Mouse (Mus musculus) hindbrain, embryonic 13.5 days (tissue): Measurements from ENCODE around the gene Saysd1. TPM values are rescaled to one million over a fixed set of nuclear protein-coding genes. Genes with fewer than 3 reads are reported as not detected.

ENCODE experiments used
- ATAC-seq: fragments of 200-750 bp; cut with Nextera tagmentation; 2 replicates; pipeline ENCODE4 v1.8.0; 2017; ENCODE audit warnings: moderate TSS enrichment; ENCODE audit not compliant: low FRiP score
- H3K27ac ChIP-seq: fragments of 300-500 bp; sonication (generic); 2 replicates; pipeline ENCODE4 v1.5.1; 2015; ENCODE audit warnings: inconsistent platforms, mild to moderate bottlenecking, moderate library complexity
- H3K27me3 ChIP-seq: fragments of 300-500 bp; sonication (generic); 2 replicates; pipeline ENCODE4 v1.6.1; 2015; ENCODE audit warnings: mild to moderate bottlenecking, inconsistent platforms
- H3K36me3 ChIP-seq: fragments of 300-500 bp; sonication (generic); 2 replicates; pipeline ENCODE4 v1.6.1; 2015; ENCODE audit warnings: mild to moderate bottlenecking, inconsistent platforms
- H3K4me1 ChIP-seq: fragments of 300-500 bp; sonication (generic); replicated peaks from 2 replicates; pipeline ENCODE4 v1.6.1; 2015; ENCODE audit warnings: inconsistent platforms
- H3K4me2 ChIP-seq: fragments of 300-500 bp; sonication (generic); 2 replicates; pipeline ENCODE4 v1.6.1; 2015; ENCODE audit warnings: inconsistent platforms, mild to moderate bottlenecking, moderate library complexity
- H3K4me3 ChIP-seq: fragments of 300-500 bp; sonication (generic); 2 replicates; pipeline ENCODE4 v1.5.1; 2015; ENCODE audit warnings: mild to moderate bottlenecking, inconsistent platforms
- H3K9ac ChIP-seq: fragments of 300-500 bp; sonication (generic); 2 replicates; pipeline ENCODE4 v1.6.1; 2015; ENCODE audit warnings: mild to moderate bottlenecking, inconsistent platforms
- H3K9me3 ChIP-seq: fragments of 300-500 bp; sonication (generic); 2 replicates; pipeline ENCODE4 v1.6.1; 2016; ENCODE audit warnings: inconsistent platforms
- WGBS: fragments of 180-500 bp; shearing (Covaris S2); methylation state at CpG from one replicate; pipeline ENCODE4 v1.1.7; 2015; 5-methylcytosine and 5-hydroxymethylcytosine counted together
- polyA plus RNA-seq: library from polyadenylated mRNA; unstranded; fragments of >200 nt; fragmentation: Nextera tagmentation; extraction: Ambion mirVana; gene quantifications from 2 replicates; pipeline ENCODE4 v1.2.1, GENCODE M21; 2015

Gene Saysd1
- polyA plus RNA-seq, 1 experiment from 2014 or later = 14.7 TPM

DNA sequence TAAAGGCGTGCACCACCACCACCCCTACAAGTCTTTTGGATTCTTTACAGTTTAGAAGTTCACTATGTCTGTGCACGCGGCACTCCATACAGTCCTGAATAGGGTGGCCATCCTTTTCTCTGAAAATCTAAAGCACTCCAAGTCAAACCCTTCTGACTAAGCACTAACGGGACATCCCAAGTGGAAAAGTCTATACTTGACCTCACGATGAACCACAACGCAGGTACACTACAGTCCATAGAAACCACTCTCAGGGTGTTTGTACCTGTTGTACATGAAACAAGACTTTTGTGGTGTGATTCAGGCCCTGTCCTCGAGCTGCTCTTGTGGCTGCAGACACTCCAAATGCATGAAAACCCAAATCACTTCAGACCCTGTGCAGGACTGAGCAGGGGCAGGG lies 36.8 kb upstream of the Saysd1 start:
- H3K36me3 ChIP-seq = no peaks in the 10 kb centered on the region
- WGBS = 94% methylated on average over 7 of the region's 7 CpGs
- H3K4me1 ChIP-seq = peaks cover 34% of the 10 kb centered on the region
- H3K9me3 ChIP-seq = no peaks in the 10 kb centered on the region
- no peak for ATAC-seq
- H3K4me3 ChIP-seq = no peak overlapping the region
- no peak overlapping the region for H3K9ac ChIP-seq
- H3K4me2 ChIP-seq = no peak overlapping the region
- no peak overlapping the region for H3K27ac ChIP-seq
- H3K27me3 ChIP-seq = peaks cover 8% of the 10 kb centered on the region

DNA sequence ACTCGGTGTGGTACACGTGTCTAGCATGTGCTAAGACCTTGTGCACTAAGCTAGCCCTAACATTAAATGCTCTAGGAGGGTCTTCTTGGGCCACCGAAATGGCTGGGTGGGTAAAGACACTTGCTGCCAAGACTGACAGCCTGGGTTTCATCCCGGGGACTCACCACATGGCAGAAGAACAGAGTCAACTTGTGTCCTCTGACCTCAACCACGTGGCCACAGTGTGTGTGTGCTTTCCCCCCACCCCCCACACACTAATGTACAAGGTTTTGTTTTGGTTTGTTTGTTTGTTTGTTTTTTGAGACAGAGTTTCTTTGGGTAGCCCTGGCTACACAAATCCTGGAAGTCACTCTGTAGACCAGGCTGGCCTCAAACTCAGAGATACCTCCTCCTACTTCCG lies 36.4 kb upstream of the Saysd1 start:
- H3K36me3 ChIP-seq = no peaks in the 10 kb centered on the region
- 94% methylated on average over 6 of the region's 6 CpGs for WGBS
- H3K27me3 ChIP-seq = peaks cover 3% of the 10 kb centered on the region; the same call in 1 of the 2 replicates
- H3K9ac ChIP-seq = no peak overlapping the region
- H3K4me3 ChIP-seq = no peak overlapping the region
- H3K4me1 ChIP-seq = peaks cover 30% of the 10 kb centered on the region
- H3K4me2 ChIP-seq = no peak overlapping the region
- no peak for ATAC-seq
- H3K27ac ChIP-seq = no peak overlapping the region
- no peaks in the 10 kb centered on the region for H3K9me3 ChIP-seq

DNA sequence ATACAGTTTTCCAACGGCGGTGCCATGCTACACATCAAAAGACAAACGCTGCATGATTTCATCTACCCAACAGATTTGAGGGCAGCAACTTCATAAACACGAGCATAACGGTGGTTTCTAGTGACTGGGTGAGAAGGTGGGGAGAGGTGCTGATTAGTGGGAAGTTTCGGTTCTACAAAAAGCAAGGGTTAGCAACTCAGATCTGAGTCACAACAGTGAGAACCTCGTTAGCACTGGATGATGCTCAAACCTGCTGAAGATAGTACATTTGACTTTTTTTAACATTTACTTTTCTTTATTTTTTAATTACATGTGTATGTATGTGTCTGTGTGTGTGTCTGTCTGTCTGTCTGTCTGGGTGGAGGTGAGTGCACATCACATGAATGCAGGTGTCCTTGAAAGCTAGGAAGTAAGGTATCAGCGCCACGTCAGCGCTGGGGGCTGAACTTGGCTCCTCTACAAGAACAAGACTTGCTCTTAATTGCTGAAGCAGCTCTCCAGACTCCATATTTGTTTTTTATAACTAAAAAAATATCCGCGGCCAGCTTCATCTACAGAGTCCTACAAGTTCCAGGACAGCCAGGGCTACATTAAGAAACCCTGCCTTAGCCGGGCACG lies 35.6 kb upstream of the Saysd1 start:
- Histone ChIP-seq H3K4me2 (no peak overlapping the region), H3K4me3 (no peak overlapping the region), H3K9me3 (no peaks in the 10 kb centered on the region), H3K27me3 (no peaks in the 10 kb centered on the region), H3K27ac (no peak overlapping the region), H3K4me1 (peaks cover 23% of the 10 kb centered on the region), H3K36me3 (no peaks in the 10 kb centered on the region), H3K9ac (no peak overlapping the region)
- ATAC-seq = no peak
- WGBS = 94% methylated on average over 14 of the region's 14 CpGs

DNA sequence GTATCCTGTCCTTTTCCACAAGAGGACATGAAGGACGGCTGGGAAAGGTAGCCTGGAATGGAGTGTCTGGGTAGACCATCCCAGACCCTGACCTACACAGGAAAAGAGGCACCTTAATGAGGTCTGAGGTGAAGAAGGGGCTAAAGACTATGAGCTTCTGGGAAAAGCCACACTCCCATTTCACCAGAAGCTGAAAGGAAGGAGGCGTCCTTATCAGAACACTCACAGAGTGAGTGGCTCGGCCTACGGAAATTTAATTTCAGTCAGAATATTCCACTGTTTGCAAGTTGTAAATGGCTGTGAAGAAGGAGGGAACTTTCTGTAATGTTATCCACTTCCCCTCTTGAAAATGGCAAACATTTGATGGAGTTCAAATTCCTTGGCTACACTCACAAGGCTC lies 34.6 kb upstream of the Saysd1 start:
- H3K27ac ChIP-seq = no peak overlapping the region
- no peaks in the 10 kb centered on the region for H3K9me3 ChIP-seq
- no peaks in the 10 kb centered on the region for H3K27me3 ChIP-seq
- no peak overlapping the region for H3K4me3 ChIP-seq
- peaks cover 13% of the 10 kb centered on the region for H3K4me1 ChIP-seq
- H3K9ac ChIP-seq = no peak overlapping the region
- no peak for ATAC-seq
- no peak overlapping the region for H3K4me2 ChIP-seq
- H3K36me3 ChIP-seq = no peaks in the 10 kb centered on the region
- 88% methylated on average over 4 of the region's 4 CpGs for WGBS

DNA sequence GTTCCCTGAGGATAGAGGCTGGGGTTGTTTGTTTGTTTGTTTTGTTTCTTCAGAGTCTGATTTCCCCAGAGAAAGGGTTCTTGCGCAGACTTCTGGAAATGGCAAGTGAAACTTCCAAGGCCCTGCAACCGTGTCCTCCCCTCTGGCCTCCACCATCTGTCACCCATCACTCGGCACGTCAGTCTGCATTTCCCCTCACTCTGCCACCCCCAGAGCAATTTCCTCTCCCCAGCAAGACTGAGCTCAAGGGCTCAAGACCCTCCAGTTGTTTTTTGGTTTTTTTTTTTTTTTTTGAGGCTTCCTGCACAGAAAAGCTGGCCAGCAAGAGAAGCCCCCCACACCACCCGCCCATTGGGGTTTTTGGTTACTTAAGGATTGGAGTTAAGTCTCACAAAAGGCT lies 34.2 kb upstream of the Saysd1 start:
- Histone ChIP-seq H3K9me3 (no peaks in the 10 kb centered on the region), H3K27me3 (no peaks in the 10 kb centered on the region), H3K4me3 (no peak overlapping the region), H3K4me1 (peaks cover 10% of the 10 kb centered on the region), H3K36me3 (no peaks in the 10 kb centered on the region), H3K9ac (no peak overlapping the region), H3K27ac (no peak overlapping the region), H3K4me2 (no peak overlapping the region)
- WGBS = 74% methylated on average over 5 of the region's 5 CpGs
- ATAC-seq = no peak

DNA sequence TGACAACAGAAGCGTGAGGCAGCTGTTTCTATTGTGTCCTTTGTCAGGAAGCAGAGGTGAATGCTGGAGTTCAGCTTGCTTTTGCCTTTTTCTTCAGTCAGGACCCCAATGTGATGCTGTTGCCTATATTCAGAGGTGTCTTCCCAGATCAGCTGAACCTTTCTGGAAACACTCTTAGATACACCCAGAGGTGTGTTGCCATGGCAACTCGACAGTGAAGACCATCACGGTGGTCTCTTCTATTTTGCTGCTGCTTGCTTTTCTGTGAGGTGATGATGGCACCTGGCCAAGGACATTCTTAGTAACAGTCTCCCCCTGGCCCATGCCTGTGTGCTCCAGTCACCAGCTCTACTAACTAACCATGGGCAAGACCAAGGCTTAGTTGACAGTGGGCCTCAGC lies 33.5 kb upstream of the Saysd1 start:
- WGBS = 65% methylated on average over 3 of the region's 3 CpGs
- peaks cover 6% of the 10 kb centered on the region; the same call in 1 of the 2 replicates for H3K4me1 ChIP-seq
- H3K27me3 ChIP-seq = no peaks in the 10 kb centered on the region
- no peak overlapping the region for H3K9ac ChIP-seq
- H3K4me3 ChIP-seq = no peak overlapping the region
- H3K9me3 ChIP-seq = no peaks in the 10 kb centered on the region
- H3K4me2 ChIP-seq = no peak overlapping the region
- no peaks in the 10 kb centered on the region for H3K36me3 ChIP-seq
- H3K27ac ChIP-seq = no peak overlapping the region
- ATAC-seq = no peak

DNA sequence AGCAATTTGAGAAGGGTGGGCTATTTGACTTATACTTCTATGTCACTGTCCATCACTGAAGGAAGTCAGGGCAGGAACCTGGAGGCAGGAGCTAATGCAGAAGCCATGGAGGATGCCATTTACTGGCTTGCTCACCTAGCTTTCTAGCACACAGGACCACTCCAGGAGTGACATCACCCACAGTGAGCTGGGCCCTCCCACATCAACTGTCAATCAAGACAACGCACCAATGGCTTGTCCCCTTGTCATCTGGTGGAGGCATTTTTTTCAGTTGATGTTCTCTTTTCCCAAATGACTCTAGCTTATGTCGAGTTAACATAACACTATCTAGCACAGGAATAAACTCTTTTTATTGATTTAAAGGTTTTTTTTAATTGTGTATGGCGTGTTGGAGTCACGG lies 30.9 kb upstream of the Saysd1 start:
- 97% methylated on average over 4 of the region's 4 CpGs for WGBS
- no peaks in the 10 kb centered on the region for H3K36me3 ChIP-seq
- no peak overlapping the region for H3K4me3 ChIP-seq
- H3K9me3 ChIP-seq = no peaks in the 10 kb centered on the region
- no peak overlapping the region for H3K9ac ChIP-seq
- no peaks in the 10 kb centered on the region for H3K27me3 ChIP-seq
- ATAC-seq = no peak
- no peak overlapping the region for H3K27ac ChIP-seq
- peaks cover 12% of the 10 kb centered on the region for H3K4me1 ChIP-seq
- no peak overlapping the region for H3K4me2 ChIP-seq

DNA sequence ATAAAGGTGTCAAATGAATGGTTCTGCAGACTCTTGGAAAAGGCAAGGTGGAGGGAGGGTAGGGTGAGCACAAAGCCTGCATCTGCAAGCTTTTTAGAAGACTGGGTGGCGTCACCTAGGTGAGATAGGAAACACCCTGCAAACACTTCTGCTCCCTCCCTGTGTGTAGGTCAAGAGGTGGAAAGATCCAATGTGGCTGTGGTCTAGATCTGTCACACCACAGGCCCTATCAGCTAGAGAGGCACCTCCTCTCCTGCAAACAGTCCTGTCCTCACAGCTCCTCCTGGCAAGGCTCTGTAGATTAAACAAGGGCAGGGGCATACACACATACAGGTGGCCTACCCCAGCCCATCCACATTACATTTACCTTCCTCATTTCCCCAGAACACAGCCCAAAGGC lies 30.1 kb upstream of the Saysd1 start:
- peaks cover 15% of the 10 kb centered on the region for H3K4me1 ChIP-seq
- WGBS = 74% methylated on average over 1 of the region's 1 CpGs
- H3K27me3 ChIP-seq = no peaks in the 10 kb centered on the region
- H3K9me3 ChIP-seq = no peaks in the 10 kb centered on the region
- ATAC-seq = no peak
- no peaks in the 10 kb centered on the region for H3K36me3 ChIP-seq
- no peak overlapping the region for H3K27ac ChIP-seq
- no peak overlapping the region for H3K4me2 ChIP-seq
- no peak overlapping the region for H3K4me3 ChIP-seq
- no peak overlapping the region for H3K9ac ChIP-seq

DNA sequence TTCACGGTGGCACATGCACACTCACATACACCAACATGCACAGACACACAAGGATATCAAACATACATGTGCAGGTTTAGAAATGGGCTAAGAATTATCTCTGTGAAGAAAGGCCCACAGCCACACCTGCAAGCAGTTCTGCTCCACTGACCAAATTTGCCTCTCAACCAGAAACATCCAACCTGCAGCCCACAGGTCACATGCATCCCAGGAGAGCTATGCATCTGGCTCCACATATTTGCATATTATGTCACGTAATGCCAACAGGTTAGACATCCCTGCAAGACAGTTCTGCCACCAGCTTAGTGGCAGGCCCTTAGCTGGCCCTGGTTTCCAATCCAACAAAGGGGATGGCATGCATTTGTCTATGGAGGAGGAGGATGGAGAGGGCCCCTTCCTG lies 29.7 kb upstream of the Saysd1 start:
- H3K4me3 ChIP-seq = no peak overlapping the region
- ATAC-seq = no peak
- no peaks in the 10 kb centered on the region for H3K36me3 ChIP-seq
- H3K4me2 ChIP-seq = no peak overlapping the region
- no peak overlapping the region for H3K27ac ChIP-seq
- H3K4me1 ChIP-seq = peaks cover 15% of the 10 kb centered on the region
- no peak overlapping the region for H3K9ac ChIP-seq
- 95% methylated on average over 2 of the region's 2 CpGs for WGBS
- no peaks in the 10 kb centered on the region for H3K27me3 ChIP-seq
- H3K9me3 ChIP-seq = no peaks in the 10 kb centered on the region

DNA sequence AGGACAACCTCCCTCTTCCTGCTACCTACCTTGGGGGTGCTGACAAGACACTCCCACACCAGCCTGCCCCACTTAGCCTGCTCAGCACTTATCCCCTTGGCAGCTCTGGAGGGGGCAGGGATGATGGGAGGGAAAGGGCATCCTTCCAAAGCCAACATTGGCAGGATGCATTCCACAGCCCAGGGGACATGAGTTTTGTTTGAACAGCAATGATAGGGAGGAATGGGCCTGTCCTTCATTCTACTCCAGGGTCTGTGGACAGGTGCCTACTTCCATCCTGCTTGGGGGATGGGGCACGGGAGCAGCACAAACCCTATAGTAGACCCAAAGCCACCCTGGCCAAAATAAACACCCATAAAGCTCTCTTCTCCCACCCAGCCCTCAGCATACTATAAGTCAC lies 27.1 kb upstream of the Saysd1 start:
- no peaks in the 10 kb centered on the region for H3K36me3 ChIP-seq
- ATAC-seq = no peak
- no peak overlapping the region for H3K4me2 ChIP-seq
- H3K27me3 ChIP-seq = no peaks in the 10 kb centered on the region
- WGBS = 68% methylated on average over 1 of the region's 1 CpGs
- H3K9ac ChIP-seq = no peak overlapping the region
- no peaks in the 10 kb centered on the region for H3K9me3 ChIP-seq
- H3K27ac ChIP-seq = no peak overlapping the region
- H3K4me3 ChIP-seq = no peak overlapping the region
- peaks cover 9% of the 10 kb centered on the region for H3K4me1 ChIP-seq

DNA sequence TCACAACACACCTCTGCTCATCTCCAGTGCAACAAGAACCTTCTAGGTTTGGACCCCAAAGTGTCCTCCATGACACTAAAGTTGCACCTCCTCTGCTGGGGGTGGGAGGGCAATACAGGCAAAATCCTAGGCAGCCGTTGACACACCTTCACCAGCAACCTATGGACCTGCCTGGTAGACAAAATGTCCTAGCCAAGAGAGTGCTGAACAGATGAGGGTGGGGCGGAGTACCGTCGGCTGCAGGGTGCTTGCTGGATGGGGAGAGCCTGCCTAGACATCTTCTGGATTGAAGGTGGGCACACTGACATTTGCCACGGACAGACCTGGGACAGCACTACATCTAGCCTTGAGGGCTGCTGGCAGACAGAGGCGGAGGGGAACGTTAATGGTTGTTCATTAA lies 26.1 kb upstream of the Saysd1 start:
- Histone ChIP-seq H3K4me3 (no peak overlapping the region), H3K4me2 (no peak overlapping the region), H3K36me3 (no peaks in the 10 kb centered on the region), H3K27me3 (no peaks in the 10 kb centered on the region), H3K9ac (no peak overlapping the region), H3K4me1 (peaks cover 17% of the 10 kb centered on the region), H3K9me3 (no peaks in the 10 kb centered on the region), H3K27ac (no peak overlapping the region)
- no peak for ATAC-seq
- WGBS = 77% methylated on average over 7 of the region's 7 CpGs

DNA sequence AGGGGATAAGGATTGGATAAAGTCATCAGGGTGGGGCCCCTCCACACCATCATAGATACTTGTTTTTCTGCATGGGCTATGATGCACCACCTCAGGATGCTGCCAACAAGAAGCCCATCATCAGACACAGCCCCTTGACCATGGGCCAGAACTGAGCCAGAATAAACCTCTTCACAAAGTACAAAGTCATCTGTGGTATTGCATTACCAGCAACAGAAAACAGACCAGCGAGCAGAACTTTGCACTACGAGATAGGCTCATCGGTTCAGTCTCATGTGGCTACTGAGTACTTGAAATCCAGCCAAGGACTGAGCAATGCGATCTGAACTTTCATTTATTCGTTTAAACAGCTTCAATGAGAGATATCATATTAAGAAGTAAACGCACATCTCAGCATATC lies 24.4 kb upstream of the Saysd1 start:
- H3K36me3 ChIP-seq = no peaks in the 10 kb centered on the region
- no peaks in the 10 kb centered on the region for H3K9me3 ChIP-seq
- H3K27me3 ChIP-seq = no peaks in the 10 kb centered on the region
- no peak overlapping the region for H3K9ac ChIP-seq
- no peak for ATAC-seq
- H3K4me1 ChIP-seq = peaks cover 17% of the 10 kb centered on the region
- no peak overlapping the region for H3K27ac ChIP-seq
- H3K4me2 ChIP-seq = no peak overlapping the region
- no peak overlapping the region for H3K4me3 ChIP-seq
- 88% methylated on average over 6 of the region's 6 CpGs for WGBS

DNA sequence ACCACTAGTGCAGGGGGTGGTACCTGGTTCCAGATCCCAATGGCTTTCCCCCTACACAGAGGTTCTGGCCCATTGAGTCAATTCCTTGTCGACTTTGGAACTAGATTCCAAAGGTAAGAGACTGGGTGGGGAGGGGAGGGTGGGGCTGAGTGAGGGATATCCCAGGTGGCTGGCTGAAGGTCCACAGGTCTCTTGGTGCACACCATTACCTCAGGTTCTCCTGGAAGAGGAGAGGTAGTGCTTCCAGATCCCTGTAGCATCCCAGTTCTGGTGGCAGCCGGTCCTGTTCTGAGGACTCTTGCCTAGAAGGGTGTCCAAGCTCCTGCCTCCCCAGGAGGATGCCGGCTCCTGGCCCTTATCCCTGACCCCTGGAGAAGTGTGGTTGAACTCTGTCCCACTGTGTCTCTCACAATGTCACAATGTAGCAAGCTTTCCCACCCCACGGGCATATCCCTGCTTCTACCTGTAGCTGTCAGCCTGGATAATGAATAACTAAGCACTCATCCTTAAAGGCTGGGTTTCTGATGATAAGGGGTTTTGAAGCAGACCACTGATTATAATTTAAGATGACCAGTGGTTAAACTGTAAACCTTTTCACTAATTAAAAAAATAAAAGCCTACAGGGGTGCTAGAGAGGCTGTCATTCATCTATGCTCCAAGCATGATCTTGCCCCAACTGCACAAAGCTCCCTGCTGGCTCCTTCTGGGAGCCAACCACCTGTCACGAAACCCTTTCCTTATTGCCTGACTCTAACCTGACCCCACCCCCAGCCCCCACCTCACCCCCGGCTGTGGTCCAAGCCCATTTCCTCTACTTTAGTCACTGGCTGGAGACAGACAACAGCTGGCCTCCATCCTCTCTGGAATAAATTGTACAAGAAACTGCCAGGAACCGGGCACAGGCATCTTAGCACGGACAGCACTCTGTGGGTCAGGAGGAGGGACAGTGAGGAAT lies 20.7 kb upstream of the Saysd1 start:
- Histone ChIP-seq H3K36me3 (no peaks in the 10 kb centered on the region), H3K4me3 (no peak overlapping the region), H3K9ac (no peak overlapping the region), H3K27me3 (no peaks in the 10 kb centered on the region), H3K27ac (no peak overlapping the region), H3K4me1 (peaks cover 9% of the 10 kb centered on the region), H3K4me2 (no peak overlapping the region), H3K9me3 (no peaks in the 10 kb centered on the region)
- 66% methylated on average over 8 of the region's 8 CpGs for WGBS
- no peak for ATAC-seq
